Mouse (Mus musculus) G1E (cell line): ENCODE data around the gene Col24a1. TPM values are rescaled to one million over a fixed set of nuclear protein-coding genes. Genes with fewer than 3 reads are reported as not detected.

Experiments
- ATAC-seq: 2 replicates; pipeline ENCODE4 v1.8.0; 2016; ENCODE audit warnings: mild to moderate bottlenecking; ENCODE audit not compliant: insufficient number of reproducible peaks, poor library complexity, low FRiP score, severe bottlenecking; ENCODE audit errors: extremely low read depth
- DNase-seq: peaks from one replicate; pipeline ENCODE4 v3.0.0; 2012; ENCODE audit warnings: low spot score
- H3K27me3 ChIP-seq: 2 replicates; pipeline ENCODE4 v1.6.1; 2012; ENCODE audit warnings: mild to moderate bottlenecking, low read length, inconsistent platforms; ENCODE audit not compliant: insufficient read depth
- H3K36me3 ChIP-seq: replicated peaks from 2 replicates; pipeline ENCODE3; 2012; ENCODE audit warnings: mild to moderate bottlenecking, inconsistent platforms
- H3K4me1 ChIP-seq: 2 replicates; pipeline ENCODE4 v1.6.1; 2012; ENCODE audit warnings: low read depth, low read length, inconsistent platforms, mixed read lengths; ENCODE audit not compliant: insufficient read depth
- H3K4me3 ChIP-seq: 2 replicates; pipeline ENCODE4 v1.5.1; 2012; ENCODE audit warnings: low read depth, mild to moderate bottlenecking, inconsistent platforms, low read length, moderate library complexity, mixed read lengths
- H3K9me3 ChIP-seq: replicated peaks from 2 replicates; pipeline ENCODE4 v1.6.1; 2012; ENCODE audit warnings: inconsistent platforms
- CTCF ChIP-seq: IDR thresholded peaks from 2 replicates; pipeline ENCODE4 v1.5.1; 2012; ENCODE audit warnings: low read depth, low read length, inconsistent platforms, mixed read lengths
- GATA1 ChIP-seq: IDR thresholded peaks from 2 replicates; pipeline ENCODE4 v1.6.1; 2012; ENCODE audit warnings: borderline replicate concordance, low read length, inconsistent platforms, mixed read lengths
- GATA2 ChIP-seq: IDR thresholded peaks from 2 replicates; pipeline ENCODE4 v1.6.1; 2012; ENCODE audit warnings: low read depth, low read length, inconsistent platforms, borderline replicate concordance
- POLR2AphosphoS5 ChIP-seq: IDR thresholded peaks from 2 replicates; pipeline ENCODE4 v1.6.1; 2012; ENCODE audit warnings: low read depth, low read length, inconsistent platforms; ENCODE audit not compliant: insufficient replicate concordance
- TAL1 ChIP-seq: conservative IDR thresholded peaks from 2 replicates; pipeline ENCODE4 v1.6.1; 2012; ENCODE audit warnings: low read depth, low read length, inconsistent platforms, mixed read lengths
- polyA plus RNA-seq: library from polyadenylated mRNA; stranded (reverse); fragments of >175 nt; gene quantifications from 2 replicates; pipeline ENCODE4 v1.2.3, GENCODE M21; 2012
- total RNA-seq, 2 experiments: library from RNA; stranded (forward) in 1 of 2; stranded (reverse) in 1 of 2; fragments of 200-1000 nt in 1 of 2; fragments of >200 nt in 1 of 2; fragmentation: Nextera tagmentation in 1 of 2; gene quantifications; 2 replicates each; pipeline ENCODE4 v1.2.3; 2014 to 2017

Col24a1 gene
- total and polyA plus RNA-seq, 3 experiments: 0.66 TPM; not detected in 2

DNA sequence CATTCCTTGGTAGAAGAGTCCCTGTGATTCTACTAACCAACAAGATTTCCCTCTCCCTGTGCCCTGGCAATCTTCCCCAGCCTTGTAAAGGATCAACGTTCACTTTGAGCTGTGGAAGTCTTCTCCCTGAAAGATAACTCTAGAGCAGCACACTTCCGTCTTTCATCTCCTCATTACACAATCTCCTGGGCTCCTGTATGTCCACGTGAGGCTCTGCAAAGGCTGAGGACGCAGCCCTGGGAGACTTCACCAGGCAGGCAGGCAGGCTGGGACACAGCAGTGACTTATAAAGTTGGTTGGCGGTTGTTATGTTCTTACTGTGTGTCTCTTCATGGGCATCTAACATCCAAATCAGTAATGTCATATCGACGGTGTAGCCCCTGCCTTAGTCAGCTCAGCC, 170.1 kb downstream of the Col24a1 start:
- Histone ChIP-seq H3K9me3 (no peaks in the 10 kb centered on the region), H3K27me3 (no peaks in the 10 kb centered on the region), H3K4me3 (no peak overlapping the region), H3K36me3 (no peaks in the 10 kb centered on the region), H3K4me1 (no peaks in the 10 kb centered on the region)
- no peak for DNase-seq
- no peak for TF ChIP-seq POLR2AphosphoS5
- no peak for TF ChIP-seq GATA1
- TF ChIP-seq GATA2: no peak
- TF ChIP-seq TAL1: no peak
- no peak for ATAC-seq

DNA sequence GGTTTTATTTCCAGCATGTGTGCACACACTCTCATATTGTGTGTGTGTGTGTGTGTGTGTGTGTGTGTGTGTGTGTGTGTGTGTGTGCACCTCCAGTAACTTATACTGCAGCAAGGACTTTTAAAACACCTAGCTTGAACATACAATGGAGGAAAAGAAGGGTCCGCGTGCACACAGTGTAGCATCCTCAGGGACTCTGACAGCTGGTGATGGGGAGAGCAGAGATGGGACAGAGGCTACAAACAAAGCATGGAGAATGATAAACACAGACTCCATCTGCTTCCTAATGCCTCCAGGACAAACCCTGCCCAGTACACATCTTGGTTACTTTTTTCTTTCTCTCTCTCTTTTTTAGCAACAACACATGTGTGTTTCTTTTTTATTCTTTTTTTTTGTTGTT, 171.5 kb downstream of the Col24a1 start:
- DNase-seq (no peak), ATAC-seq (no peak)
- H3K9me3 ChIP-seq: no peaks in the 10 kb centered on the region
- H3K4me1 ChIP-seq: no peaks in the 10 kb centered on the region
- no peak overlapping the region for H3K4me3 ChIP-seq
- H3K27me3 ChIP-seq: no peaks in the 10 kb centered on the region
- H3K36me3 ChIP-seq: no peaks in the 10 kb centered on the region
- no peak for TF ChIP-seq GATA1

DNA sequence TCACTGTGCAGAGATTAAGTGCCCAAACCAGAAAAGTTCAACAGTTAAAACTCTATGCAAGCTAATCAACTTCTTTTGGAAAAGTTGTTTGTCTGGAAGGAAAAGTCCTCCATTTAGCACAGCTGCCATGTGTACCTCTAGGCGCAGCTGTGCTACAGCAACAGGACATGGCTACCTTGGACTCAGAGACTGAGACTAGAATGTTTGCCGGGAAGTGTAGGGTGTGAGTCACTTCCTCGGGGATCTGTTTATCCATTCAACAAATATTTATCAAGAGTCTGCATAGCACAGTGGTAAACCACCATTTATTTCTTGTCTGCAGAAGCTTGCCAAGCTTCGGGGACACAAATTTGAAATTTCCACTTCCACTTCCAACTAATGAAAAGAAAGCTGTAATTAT, 178.8 kb downstream of the Col24a1 start:
- no peaks in the 10 kb centered on the region for H3K9me3 ChIP-seq
- H3K27me3 ChIP-seq: no peaks in the 10 kb centered on the region
- ATAC-seq (no peak), DNase-seq (no peak)
- H3K4me1 ChIP-seq: no peaks in the 10 kb centered on the region
- no peak overlapping the region for H3K4me3 ChIP-seq
- TF ChIP-seq GATA2: no peak
- no peak for TF ChIP-seq POLR2AphosphoS5
- TF ChIP-seq CTCF: no peak
- TF ChIP-seq TAL1: no peak
- TF ChIP-seq GATA1: no peak
- no peaks in the 10 kb centered on the region for H3K36me3 ChIP-seq

DNA sequence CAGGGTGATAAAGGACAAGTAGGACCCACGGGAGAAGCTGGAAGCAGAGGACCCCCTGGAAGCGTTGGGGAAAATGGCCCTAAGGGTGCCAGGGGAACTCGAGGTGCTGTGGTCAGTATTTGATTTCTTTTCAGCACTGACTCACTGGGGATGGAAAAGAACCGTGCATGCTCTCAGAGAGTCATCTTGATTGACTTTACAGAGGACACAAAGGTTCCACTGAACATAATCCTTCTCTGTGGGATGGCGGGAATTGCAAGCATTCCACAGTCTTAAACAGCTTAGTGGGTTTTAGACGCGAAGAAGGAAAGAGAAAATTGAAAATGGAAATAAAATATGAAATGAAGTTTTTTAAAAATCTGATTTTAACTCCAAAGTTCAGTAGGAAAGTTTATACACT, 181.9 kb downstream of the Col24a1 start:
- Histone ChIP-seq H3K36me3 (no peaks in the 10 kb centered on the region), H3K9me3 (no peaks in the 10 kb centered on the region), H3K27me3 (no peaks in the 10 kb centered on the region), H3K4me1 (no peaks in the 10 kb centered on the region), H3K4me3 (no peak overlapping the region)
- DNase-seq (no peak), ATAC-seq (no peak)
- TF ChIP-seq TAL1 (no peak), CTCF (no peak), GATA2 (no peak), POLR2AphosphoS5 (no peak)

DNA sequence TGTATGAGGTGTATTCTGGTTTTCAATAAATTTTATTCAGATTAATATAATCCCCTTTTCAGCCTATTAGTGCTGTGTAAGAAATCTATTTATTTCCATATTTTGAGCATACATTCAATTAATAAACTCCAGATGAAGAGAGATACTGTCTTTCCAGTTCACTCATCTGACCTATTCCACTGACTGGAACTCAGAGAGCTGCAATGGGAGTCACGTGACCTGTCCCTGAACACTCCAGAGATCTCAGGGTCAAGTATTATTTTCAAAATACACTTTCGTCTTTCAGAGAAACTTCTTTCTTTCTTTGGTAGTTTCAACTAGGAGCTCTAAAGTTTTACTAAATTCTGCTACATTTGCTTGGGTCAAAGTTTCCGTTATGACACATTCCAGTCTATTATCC, 184.4 kb downstream of the Col24a1 start:
- H3K27me3 ChIP-seq: no peaks in the 10 kb centered on the region
- H3K36me3 ChIP-seq: no peaks in the 10 kb centered on the region
- H3K4me1 ChIP-seq: no peaks in the 10 kb centered on the region
- TF ChIP-seq GATA1 (no peak), GATA2 (no peak), CTCF (no peak), POLR2AphosphoS5 (no peak), TAL1 (no peak)
- ATAC-seq (no peak), DNase-seq (no peak)
- H3K4me3 ChIP-seq: no peak overlapping the region
- no peaks in the 10 kb centered on the region for H3K9me3 ChIP-seq

DNA sequence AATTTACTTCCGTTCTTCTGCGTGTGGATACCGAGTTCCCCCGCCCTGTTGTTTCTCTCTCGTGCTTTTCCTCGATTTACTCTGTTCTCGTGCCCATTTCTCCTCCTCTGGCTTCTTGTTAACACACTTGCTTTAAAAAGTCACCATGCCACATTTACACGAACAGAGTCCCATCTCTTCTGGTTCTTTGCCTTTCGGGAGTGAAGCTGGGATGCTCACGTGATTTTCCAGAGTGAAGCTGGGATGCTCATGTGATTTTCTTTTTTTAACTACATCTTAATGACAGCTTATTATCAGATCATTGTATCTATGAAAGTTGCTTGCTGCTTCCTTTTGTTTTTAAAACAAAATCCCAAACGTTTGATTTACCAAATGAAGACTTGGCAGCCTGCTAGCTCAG, 184.8 kb downstream of the Col24a1 start:
- Histone ChIP-seq H3K36me3 (no peaks in the 10 kb centered on the region), H3K4me3 (no peak overlapping the region), H3K9me3 (no peaks in the 10 kb centered on the region), H3K4me1 (no peaks in the 10 kb centered on the region), H3K27me3 (no peaks in the 10 kb centered on the region)
- ATAC-seq (no peak), DNase-seq (no peak)
- TF ChIP-seq TAL1: no peak
- no peak for TF ChIP-seq GATA2
- no peak for TF ChIP-seq CTCF
- no peak for TF ChIP-seq POLR2AphosphoS5
- TF ChIP-seq GATA1: no peak

DNA sequence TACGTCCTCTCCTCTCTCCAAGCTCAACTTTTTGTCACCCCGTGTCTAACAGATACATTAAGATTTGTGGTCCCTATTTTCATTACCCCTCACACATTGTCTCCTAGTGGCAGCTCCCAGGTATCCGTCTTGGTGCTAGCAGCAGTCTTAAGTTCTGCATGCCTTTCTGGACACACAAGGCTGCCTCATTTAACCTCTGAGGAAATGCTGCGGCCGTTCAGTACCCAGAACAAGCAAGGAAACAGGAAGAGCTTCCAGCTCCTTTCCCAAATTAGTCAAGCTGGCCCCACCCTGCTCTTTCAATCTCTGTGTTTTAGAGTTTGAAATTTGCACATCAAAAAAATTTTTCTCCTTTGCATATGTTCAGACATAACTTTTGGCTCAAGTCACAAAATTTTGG, 186.2 kb downstream of the Col24a1 start:
- ATAC-seq (no peak), DNase-seq (no peak)
- no peaks in the 10 kb centered on the region for H3K27me3 ChIP-seq
- H3K9me3 ChIP-seq: no peaks in the 10 kb centered on the region
- no peaks in the 10 kb centered on the region for H3K36me3 ChIP-seq
- H3K4me1 ChIP-seq: no peaks in the 10 kb centered on the region
- TF ChIP-seq GATA1 (no peak), TAL1 (no peak), CTCF (no peak), POLR2AphosphoS5 (no peak), GATA2 (no peak)
- no peak overlapping the region for H3K4me3 ChIP-seq
